Mouse (Mus musculus) megakaryocyte-erythroid progenitor cell, adult 5-6 weeks (primary cell): ENCODE data around the gene BC003965. TPM values are rescaled to one million over a fixed set of nuclear protein-coding genes. Genes with fewer than 3 reads are reported as not detected.
"Not testable (repeated sequence)": the region's sequence is repeated elsewhere in the genome, so short reads cannot be mapped to it uniquely, and the experiment has no call there.

ENCODE experiments used
- ATAC-seq: replicated peaks from 2 replicates; pipeline ENCODE4 v1.8.0; 2016; ENCODE audit warnings: mild to moderate bottlenecking, inconsistent platforms; ENCODE audit not compliant: severe bottlenecking, poor library complexity, low FRiP score, low TSS enrichment
- total RNA-seq, 2 experiments: library from RNA; stranded (forward) in 1 of 2; stranded (reverse) in 1 of 2; fragments of 200-1000, 215-1000 nt in 1 of 2; fragments of >200 nt in 1 of 2; fragmentation: Nextera tagmentation in 1 of 2; gene quantifications; 2 replicates each; pipeline ENCODE4 v1.2.3; 2014 to 2017

BC003965 gene
- total RNA-seq, 2 experiments from 2014 or later = 16.3 to 25.4 TPM

DNA sequence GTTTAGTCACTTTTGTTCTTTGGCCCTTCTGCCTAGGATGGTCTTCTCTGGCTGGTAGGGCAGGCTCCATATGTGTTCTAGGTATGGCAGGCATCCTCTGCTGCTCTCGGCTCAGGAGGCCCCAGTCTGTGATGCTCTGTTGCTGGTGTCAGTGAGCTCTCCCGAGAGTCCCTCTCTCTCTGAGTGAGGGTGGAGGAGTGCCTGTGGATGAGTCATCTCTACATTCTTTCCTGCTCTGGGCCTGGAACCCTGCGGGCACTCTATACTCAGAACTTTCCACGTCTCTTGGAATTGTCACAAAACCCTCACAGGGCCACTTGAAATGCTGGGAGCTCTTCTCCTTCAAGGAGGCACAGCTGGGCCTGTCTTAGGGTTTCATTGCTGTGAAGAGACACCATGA lies 27.4 kb downstream of the BC003965 start:
- ATAC-seq = no peak

GRCm38 (mm10) chr17:25215431-25215830 lies 31.1 kb downstream of the BC003965 start:
- no peak for ATAC-seq

- no peak for ATAC-seq
Observed at GRCm38 (mm10) chr17:25218967-25219366, 34.6 kb downstream of the BC003965 start.

DNA sequence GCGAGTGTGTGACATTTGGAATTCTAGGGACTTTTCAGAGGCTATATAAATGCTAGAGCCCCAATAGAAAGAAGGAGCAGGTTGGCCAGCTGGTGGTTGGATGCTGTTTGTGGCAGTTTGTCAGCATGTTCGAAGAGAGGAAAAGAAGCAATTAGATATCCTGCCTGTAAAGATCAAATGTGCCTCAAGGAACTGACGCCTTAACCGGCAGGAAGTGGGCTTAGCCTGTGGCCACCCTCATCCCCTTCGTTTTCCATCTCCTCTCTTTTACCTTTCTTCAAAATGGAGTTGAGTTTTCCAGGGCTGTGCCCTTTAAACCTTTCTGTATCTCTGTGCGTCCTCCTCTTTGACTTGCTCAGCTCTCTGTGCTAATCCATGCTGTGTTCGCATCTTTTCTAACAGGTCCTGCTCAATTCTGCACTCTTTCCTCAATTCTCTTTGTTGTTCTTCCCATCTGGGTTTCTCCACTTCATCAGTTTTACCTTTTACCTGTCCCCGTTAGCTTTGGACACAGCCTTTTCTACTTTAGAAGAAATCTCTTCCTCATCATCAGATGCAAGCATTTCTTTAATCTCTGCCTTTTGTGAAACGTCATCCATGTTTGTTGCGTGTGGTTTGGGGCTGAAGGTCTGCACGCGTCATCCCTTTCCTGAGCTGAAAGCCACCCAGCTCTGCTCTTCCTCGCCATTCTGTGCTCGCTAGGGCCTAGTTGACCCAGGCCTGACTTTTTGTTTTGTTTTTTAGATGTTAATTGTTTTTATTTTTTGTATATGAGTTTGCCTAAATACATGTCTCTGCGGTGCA lies 35.3 kb downstream of the BC003965 start:
- no peak for ATAC-seq

DNA sequence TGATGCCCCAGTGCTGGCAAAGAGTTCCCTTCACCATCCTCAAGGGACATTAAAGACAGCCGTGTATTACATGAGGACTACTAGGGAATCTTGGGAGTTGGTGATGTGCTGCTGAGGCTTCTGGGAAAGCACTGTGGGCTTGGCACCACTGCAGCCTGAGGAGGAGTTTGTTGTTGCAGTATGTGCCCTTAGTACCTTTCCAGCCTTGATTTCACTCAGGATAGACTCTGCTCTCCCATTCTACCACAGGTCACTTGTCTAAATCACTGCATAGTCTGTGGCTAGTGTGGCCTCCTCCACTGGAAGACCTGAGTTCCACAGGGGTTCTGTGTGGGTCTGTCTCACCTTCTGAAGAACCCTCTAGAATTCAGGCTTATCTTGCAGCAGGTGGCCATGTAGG lies 36.4 kb downstream of the BC003965 start:
- no peak for ATAC-seq

- ATAC-seq = peak; percentile 26
Observed at GRCm38 (mm10) chr17:25221821-25222503, 37.6 kb downstream of the BC003965 start.

DNA sequence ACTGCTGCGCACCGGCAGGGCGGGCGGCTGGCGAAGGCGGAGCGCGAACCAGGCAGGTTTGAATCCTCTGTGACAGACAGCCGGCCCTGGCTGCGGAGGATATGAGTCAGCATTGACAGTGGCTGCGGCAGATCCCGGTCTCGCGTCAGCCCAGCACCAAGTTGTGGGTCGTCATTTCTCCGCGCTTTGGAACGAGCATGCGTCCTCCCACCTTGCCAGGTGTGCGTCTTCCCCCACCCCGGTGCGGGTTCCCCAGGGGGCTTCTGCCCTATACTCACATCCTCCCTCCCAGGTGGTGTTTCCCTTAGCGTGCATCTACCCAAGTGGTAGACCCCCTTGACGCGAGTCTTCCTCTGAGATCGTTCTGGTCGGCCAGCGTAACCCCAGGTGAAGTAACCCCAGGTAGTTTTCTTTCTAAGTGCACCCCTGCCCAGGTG lies 38.2 kb downstream of the BC003965 start:
- ATAC-seq = peak; percentile 66

DNA sequence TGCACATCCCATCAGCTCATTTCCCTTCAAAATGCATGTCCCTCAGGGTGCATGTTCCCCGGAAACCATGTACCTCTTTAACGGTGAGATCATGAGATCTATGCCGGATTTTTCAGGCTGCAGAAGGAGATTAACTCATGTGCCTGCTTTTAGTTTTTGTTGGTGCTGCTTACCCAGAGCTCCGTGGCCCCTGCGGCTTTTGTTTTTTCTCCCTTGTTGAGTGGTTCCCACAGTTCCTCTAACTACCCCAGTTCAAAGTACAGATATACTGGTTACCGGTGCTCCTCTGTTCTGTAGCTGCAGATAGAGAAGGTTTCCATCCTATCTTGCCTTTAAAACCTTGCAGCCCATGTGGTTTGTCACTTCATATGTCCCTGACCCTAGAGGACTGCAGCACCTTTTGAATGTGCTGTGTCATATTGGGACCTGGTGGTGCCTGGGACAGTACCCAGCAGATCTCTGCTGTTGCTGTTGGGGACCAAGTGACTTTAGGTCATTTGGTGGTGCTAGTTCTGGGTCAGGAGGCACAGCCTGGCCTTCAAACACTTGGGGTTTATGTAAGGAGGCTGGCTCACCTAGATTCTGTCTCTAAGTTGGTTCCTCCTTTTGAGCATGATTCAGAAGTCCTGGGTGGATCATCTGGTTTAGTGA lies 38.7 kb downstream of the BC003965 start:
- peak; percentile 56 for ATAC-seq

DNA sequence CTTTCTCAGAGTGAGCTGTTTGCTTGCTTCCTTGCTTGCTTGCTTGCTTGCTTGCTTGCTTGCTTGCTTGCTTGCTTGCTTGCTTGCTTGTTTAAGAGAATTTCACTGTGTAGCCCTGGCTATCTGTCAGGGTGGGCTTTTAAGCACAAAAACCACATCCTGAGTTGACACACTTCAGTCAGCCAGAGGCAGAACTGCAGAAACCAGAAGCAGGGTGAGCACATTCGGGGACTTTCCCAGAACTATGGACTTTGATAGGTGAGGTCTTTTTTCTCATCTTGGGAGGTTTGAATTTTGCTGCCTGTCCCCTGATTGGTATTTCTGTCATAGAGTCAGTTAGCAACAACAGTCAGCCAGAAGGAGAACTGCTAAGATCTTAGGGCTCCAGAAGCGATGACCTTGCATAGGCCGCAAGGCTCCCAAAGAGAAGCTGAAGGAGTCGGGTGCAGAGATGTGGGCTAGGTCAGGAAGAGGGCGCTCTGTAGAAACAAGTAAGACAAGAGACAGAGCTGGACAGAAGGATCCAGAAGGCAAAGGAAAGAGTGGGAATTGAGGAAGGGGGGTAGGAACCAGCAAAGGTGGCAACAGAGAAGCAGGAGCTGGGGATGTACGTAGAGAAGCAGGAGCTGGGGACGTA lies 40.4 kb downstream of the BC003965 start:
- ATAC-seq = no peak

DNA sequence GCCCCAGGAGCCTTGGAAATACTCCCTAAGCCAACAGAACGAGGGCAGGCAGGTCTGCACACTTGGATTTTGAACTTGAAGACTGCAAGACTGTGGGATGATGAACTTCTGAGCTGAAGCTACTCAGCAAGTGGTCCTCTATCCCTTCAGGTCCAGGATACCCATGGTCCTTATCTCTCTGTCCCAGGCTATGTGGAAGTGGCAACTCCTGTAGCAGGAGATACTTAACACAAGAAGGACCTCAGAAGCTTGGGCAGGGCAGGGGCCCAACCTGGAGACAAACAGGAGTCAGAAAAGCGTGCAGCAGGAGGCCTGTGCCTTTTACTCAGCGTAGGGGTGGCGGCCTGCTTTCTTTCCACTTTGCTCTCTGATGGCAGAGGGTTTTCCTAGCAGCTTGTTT lies 41.3 kb downstream of the BC003965 start:
- ATAC-seq = peak; percentile 28

GRCm38 (mm10) chr17:25227991-25228390 lies 43.6 kb downstream of the BC003965 start:
- no peak for ATAC-seq

- not testable (repeated sequence) for ATAC-seq
Observed at GRCm38 (mm10) chr17:25230014-25230655, 45.8 kb downstream of the BC003965 start.

DNA sequence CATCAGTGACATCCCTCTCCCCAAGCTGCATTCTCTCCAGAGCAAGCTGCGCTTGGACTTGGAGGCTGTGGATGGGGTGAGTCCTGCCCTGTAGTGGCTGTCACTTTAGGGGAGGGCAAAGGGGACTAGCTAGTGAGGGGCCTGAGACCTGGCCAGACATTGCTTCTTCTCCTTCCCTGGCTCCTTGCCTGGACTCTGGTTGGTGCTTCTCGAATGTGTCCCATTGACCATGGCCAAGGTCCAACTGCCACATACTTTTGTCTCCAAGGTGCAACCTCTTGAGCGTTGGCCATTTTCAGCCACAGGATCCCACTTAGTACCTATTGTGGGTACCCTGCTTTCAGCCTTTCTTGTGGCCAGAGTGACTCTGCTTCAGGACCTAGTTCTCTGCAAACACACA lies 46.3 kb downstream of the BC003965 start:
- ATAC-seq = no peak

DNA sequence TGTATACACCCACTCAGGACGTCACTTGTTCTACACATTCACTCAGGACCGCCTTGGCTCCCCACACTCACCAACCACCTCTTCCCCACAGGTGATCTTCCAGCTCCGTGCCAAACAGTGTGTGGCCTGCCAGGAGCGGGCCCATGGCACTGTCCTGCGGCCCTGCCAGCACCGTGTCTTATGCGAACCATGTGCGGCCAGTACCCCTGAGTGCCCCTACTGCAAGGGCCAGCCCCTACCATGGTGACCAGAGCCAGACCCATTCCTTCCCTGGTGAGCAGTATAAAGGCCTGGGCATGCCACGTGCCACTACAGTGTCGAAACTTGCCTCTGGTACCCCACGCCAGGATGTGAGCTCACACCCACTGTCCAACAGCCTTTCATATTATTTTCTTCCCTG lies 47.3 kb downstream of the BC003965 start:
- not testable (repeated sequence) for ATAC-seq

GRCm38 (mm10) chr17:25235635-25236034 lies 51.3 kb downstream of the BC003965 start:
- no peak for ATAC-seq

Other genes starting within 250 kb of the BC003965 start
- 104 and 107 TPM in 2 replicates for gene Mapk8ip3, start 247.6 kb upstream of the BC003965 start, total RNA-seq (2014; fragmentation: Nextera tagmentation)
- 27.0 and 35.3 TPM in 2 replicates for gene Mapk8ip3, start 247.6 kb upstream of the BC003965 start, total RNA-seq (2017)
- 74.2 and 79.1 TPM in 2 replicates for gene Jpt2, start 223.9 kb upstream of the BC003965 start, total RNA-seq (2014; fragmentation: Nextera tagmentation)
- gene Jpt2, start 223.9 kb upstream of the BC003965 start, total RNA-seq (2017) = 77.8 and 78.2 TPM in 2 replicates
- gene Cramp1l, start 168.8 kb upstream of the BC003965 start, total RNA-seq (2014; fragmentation: Nextera tagmentation) = 31.2 and 38.1 TPM in 2 replicates
- gene Cramp1l, start 168.8 kb upstream of the BC003965 start, total RNA-seq (2017) = 10.1 and 10.9 TPM in 2 replicates
- gene Ift140, start 168.5 kb upstream of the BC003965 start, total RNA-seq (2014; fragmentation: Nextera tagmentation) = 32.0 and 32.1 TPM in 2 replicates
- gene Ift140, start 168.5 kb upstream of the BC003965 start, total RNA-seq (2017) = 27.6 and 33.9 TPM in 2 replicates
- not detected in 2 replicates for gene Tmem204, start 101.0 kb upstream of the BC003965 start, total RNA-seq (2014; fragmentation: Nextera tagmentation)
- not detected in 2 replicates for gene Tmem204, start 101.0 kb upstream of the BC003965 start, total RNA-seq (2017)
- gene Telo2, start 68.6 kb upstream of the BC003965 start, total RNA-seq (2014; fragmentation: Nextera tagmentation) = 53.3 and 77.5 TPM in 2 replicates
- 38.5 and 38.9 TPM in 2 replicates for gene Telo2, start 68.6 kb upstream of the BC003965 start, total RNA-seq (2017)
- gene Ptx4, start 63.8 kb upstream of the BC003965 start, total RNA-seq (2014; fragmentation: Nextera tagmentation) = not detected in 2 replicates
- gene Ptx4, start 63.8 kb upstream of the BC003965 start, total RNA-seq (2017) = 2.4 TPM in 1 of 2 replicates, not detected in the other
- gene Clcn7, start 51.2 kb upstream of the BC003965 start, total RNA-seq (2014; fragmentation: Nextera tagmentation) = 17.6 and 18.7 TPM in 2 replicates
- 5.9 and 10.9 TPM in 2 replicates for gene Clcn7, start 51.2 kb upstream of the BC003965 start, total RNA-seq (2017)
- gene Ccdc154, start 22.1 kb upstream of the BC003965 start, total RNA-seq (2014; fragmentation: Nextera tagmentation) = 0.33 TPM in 1 of 2 replicates, not detected in the other
- gene Ccdc154, start 22.1 kb upstream of the BC003965 start, total RNA-seq (2017) = not detected in 2 replicates
- gene Gm38655, start 9.1 kb upstream of the BC003965 start, total RNA-seq (2014; fragmentation: Nextera tagmentation) = not detected in 2 replicates
- not detected in 2 replicates for gene Gm38655, start 9.1 kb upstream of the BC003965 start, total RNA-seq (2017)
- 11.5 and 20.5 TPM in 2 replicates for gene Unkl, start 3.8 kb downstream of the BC003965 start, total RNA-seq (2014; fragmentation: Nextera tagmentation)
- 9.8 and 14.2 TPM in 2 replicates for gene Unkl, start 3.8 kb downstream of the BC003965 start, total RNA-seq (2017)
- 13.9 and 14.2 TPM in 2 replicates for gene Gnptg, start 55.6 kb downstream of the BC003965 start, total RNA-seq (2014; fragmentation: Nextera tagmentation)
- 10.9 and 12.9 TPM in 2 replicates for gene Gnptg, start 55.6 kb downstream of the BC003965 start, total RNA-seq (2017)
- gene Tsr3, start 55.6 kb downstream of the BC003965 start, total RNA-seq (2014; fragmentation: Nextera tagmentation) = 20.1 and 29.2 TPM in 2 replicates
- gene Tsr3, start 55.6 kb downstream of the BC003965 start, total RNA-seq (2017) = 33.3 and 33.7 TPM in 2 replicates
- 1.4 TPM in 1 of 2 replicates, not detected in the other for gene Baiap3, start 71.8 kb downstream of the BC003965 start, total RNA-seq (2014; fragmentation: Nextera tagmentation)
- gene Baiap3, start 71.8 kb downstream of the BC003965 start, total RNA-seq (2017) = 2.7 TPM in 1 of 2 replicates, not detected in the other
- gene Ube2i, start 90.1 kb downstream of the BC003965 start, total RNA-seq (2014; fragmentation: Nextera tagmentation) = 430 and 467 TPM in 2 replicates
- gene Ube2i, start 90.1 kb downstream of the BC003965 start, total RNA-seq (2017) = 338 and 373 TPM in 2 replicates
- not detected in 2 replicates for gene Prss34, start 113.8 kb downstream of the BC003965 start, total RNA-seq (2014; fragmentation: Nextera tagmentation)
- 0.72 TPM in 1 of 2 replicates, not detected in the other for gene Prss34, start 113.8 kb downstream of the BC003965 start, total RNA-seq (2017)
- gene Prss28, start 124.1 kb downstream of the BC003965 start, total RNA-seq (2014; fragmentation: Nextera tagmentation) = not detected in 2 replicates
- gene Prss28, start 124.1 kb downstream of the BC003965 start, total RNA-seq (2017) = not detected in 2 replicates
- not detected in 2 replicates for gene Prss29, start 134.1 kb downstream of the BC003965 start, total RNA-seq (2014; fragmentation: Nextera tagmentation)
- not detected in 2 replicates for gene Prss29, start 134.1 kb downstream of the BC003965 start, total RNA-seq (2017)
- gene Tpsab1, start 161.0 kb downstream of the BC003965 start, total RNA-seq (2014; fragmentation: Nextera tagmentation) = not detected in 2 replicates
- gene Tpsab1, start 161.0 kb downstream of the BC003965 start, total RNA-seq (2017) = not detected in 2 replicates
- gene Tpsb2, start 181.8 kb downstream of the BC003965 start, total RNA-seq (2014; fragmentation: Nextera tagmentation) = not detected in 2 replicates
- gene Tpsb2, start 181.8 kb downstream of the BC003965 start, total RNA-seq (2017) = not detected in 2 replicates
- gene Tpsg1, start 184.7 kb downstream of the BC003965 start, total RNA-seq (2014; fragmentation: Nextera tagmentation) = not detected in 2 replicates
- gene Tpsg1, start 184.7 kb downstream of the BC003965 start, total RNA-seq (2017) = not detected in 2 replicates
- gene Cacna1h, start 249.2 kb downstream of the BC003965 start, total RNA-seq (2014; fragmentation: Nextera tagmentation) = 0.67 and 3.8 TPM in 2 replicates
- 0.15 TPM in 1 of 2 replicates, not detected in the other for gene Cacna1h, start 249.2 kb downstream of the BC003965 start, total RNA-seq (2017)